Mouse (Mus musculus) hindbrain, embryonic 15.5 days (tissue): Measurements from ENCODE around the gene Mrps34. TPM values are rescaled to one million over a fixed set of nuclear protein-coding genes. Genes with fewer than 3 reads are reported as not detected.

Source experiments
- polyA plus RNA-seq: library from polyadenylated mRNA; unstranded; fragments of >200 nt; fragmentation: Nextera tagmentation; extraction: Ambion mirVana; gene quantifications from 2 replicates; pipeline ENCODE4 v1.2.1, GENCODE M21; 2015

Gene Mrps34
- polyA plus RNA-seq, 1 experiment from 2014 or later = 80.1 TPM

Other genes with a start within 250 kb of the Mrps34 start
- gene Slc9a3r2, start 244.8 kb upstream of the Mrps34 start, polyA plus RNA-seq = 55.5 and 57.0 TPM in 2 replicates
- gene Npw, start 236.7 kb upstream of the Mrps34 start, polyA plus RNA-seq = 0.31 and 0.54 TPM in 2 replicates
- gene Zfp598, start 225.4 kb upstream of the Mrps34 start, polyA plus RNA-seq = 20.6 and 24.5 TPM in 2 replicates
- 234 and 241 TPM in 2 replicates for gene Syngr3, start 205.2 kb upstream of the Mrps34 start, polyA plus RNA-seq
- 36.5 and 36.6 TPM in 2 replicates for gene Gfer, start 199.0 kb upstream of the Mrps34 start, polyA plus RNA-seq
- 1.5 and 2.3 TPM in 2 replicates for gene Noxo1, start 198.9 kb upstream of the Mrps34 start, polyA plus RNA-seq
- 64.2 and 64.9 TPM in 2 replicates for gene Tbl3, start 187.5 kb upstream of the Mrps34 start, polyA plus RNA-seq
- not detected in 2 replicates for gene Rnf151, start 177.1 kb upstream of the Mrps34 start, polyA plus RNA-seq
- gene Rps2, start 177.0 kb upstream of the Mrps34 start, polyA plus RNA-seq = 753 and 774 TPM in 2 replicates
- gene Ndufb10, start 170.6 kb upstream of the Mrps34 start, polyA plus RNA-seq = 290 TPM in 2 replicates
- gene Rpl3l, start 167.3 kb upstream of the Mrps34 start, polyA plus RNA-seq = 0.22 TPM in 1 of 2 replicates, not detected in the other
- 19.4 and 20.8 TPM in 2 replicates for gene Msrb1, start 158.5 kb upstream of the Mrps34 start, polyA plus RNA-seq
- 0.30 and 0.33 TPM in 2 replicates for gene Hs3st6, start 142.1 kb upstream of the Mrps34 start, polyA plus RNA-seq
- gene Meiob, start 90.8 kb upstream of the Mrps34 start, polyA plus RNA-seq = not detected in 2 replicates
- 71.8 and 72.1 TPM in 2 replicates for gene Hagh, start 55.0 kb upstream of the Mrps34 start, polyA plus RNA-seq
- 20.5 and 20.7 TPM in 2 replicates for gene Fahd1, start 44.8 kb upstream of the Mrps34 start, polyA plus RNA-seq
- 0.12 and 0.24 TPM in 2 replicates for gene Igfals, start 29.1 kb upstream of the Mrps34 start, polyA plus RNA-seq
- gene Nubp2, start 8.8 kb upstream of the Mrps34 start, polyA plus RNA-seq = 62.7 and 65.2 TPM in 2 replicates
- gene Spsb3, start 8.5 kb upstream of the Mrps34 start, polyA plus RNA-seq = 78.5 and 87.6 TPM in 2 replicates
- 27.0 and 30.5 TPM in 2 replicates for gene Eme2, start within 50 bp of the Mrps34 start, polyA plus RNA-seq
- 81.6 and 85.5 TPM in 2 replicates for gene Nme3, start 1.4 kb downstream of the Mrps34 start, polyA plus RNA-seq
- 92.2 and 101 TPM in 2 replicates for gene Mapk8ip3, start 41.9 kb downstream of the Mrps34 start, polyA plus RNA-seq
- gene Jpt2, start 65.6 kb downstream of the Mrps34 start, polyA plus RNA-seq = 101 and 112 TPM in 2 replicates
- 6.3 and 6.7 TPM in 2 replicates for gene Cramp1l, start 120.7 kb downstream of the Mrps34 start, polyA plus RNA-seq
- 18.8 and 20.0 TPM in 2 replicates for gene Ift140, start 121.0 kb downstream of the Mrps34 start, polyA plus RNA-seq
- 10.9 TPM in 2 replicates for gene Tmem204, start 188.5 kb downstream of the Mrps34 start, polyA plus RNA-seq
- 51.3 and 58.9 TPM in 2 replicates for gene Telo2, start 220.9 kb downstream of the Mrps34 start, polyA plus RNA-seq
- gene Ptx4, start 225.6 kb downstream of the Mrps34 start, polyA plus RNA-seq = not detected in 2 replicates
- 29.4 and 32.2 TPM in 2 replicates for gene Clcn7, start 238.3 kb downstream of the Mrps34 start, polyA plus RNA-seq